Mouse (Mus musculus) forebrain, embryonic 16.5 days (tissue): ENCODE measurements at regions not wholly inside any gene's neighbourhood (a gene's known extent, or its start where the extent isn't known, plus 50 kb on each side); places are given as distances from the start of the nearest gene placed in this dataset.

Source experiments
- ATAC-seq: fragments of 200-750 bp; cut with Nextera tagmentation; 2 replicates; pipeline ENCODE4 v1.8.0; 2017; ENCODE audit warnings: mild to moderate bottlenecking, moderate library complexity
- H3K27ac ChIP-seq: fragments of 300-500 bp; sonication (generic); 2 replicates; pipeline ENCODE4 v1.5.1; 2014; ENCODE audit warnings: low read length, control low read depth
- H3K27me3 ChIP-seq: fragments of 300-500 bp; sonication (generic); replicated peaks from 2 replicates; pipeline ENCODE4 v1.6.1; 2014; ENCODE audit warnings: low read length; ENCODE audit not compliant: control insufficient read depth, insufficient read depth
- H3K36me3 ChIP-seq: fragments of 300-500 bp; sonication (generic); 2 replicates; pipeline ENCODE4 v1.6.1; 2014; ENCODE audit not compliant: control insufficient read depth, insufficient read depth
- H3K4me1 ChIP-seq: fragments of 300-500 bp; sonication (generic); replicated peaks from 2 replicates; pipeline ENCODE4 v1.6.1; 2014; ENCODE audit warnings: low read length; ENCODE audit not compliant: control insufficient read depth, insufficient read depth
- H3K4me2 ChIP-seq: fragments of 300-500 bp; sonication (generic); 2 replicates; pipeline ENCODE4 v1.6.1; 2014; ENCODE audit warnings: mild to moderate bottlenecking, low read length, control low read depth
- H3K4me3 ChIP-seq: fragments of 300-500 bp; sonication (generic); replicated peaks from 2 replicates; pipeline ENCODE4 v1.5.1; 2014; ENCODE audit warnings: mild to moderate bottlenecking, low read length, control low read depth
- H3K9ac ChIP-seq: fragments of 300-500 bp; sonication (generic); replicated peaks from 2 replicates; pipeline ENCODE4 v1.6.1; 2014; ENCODE audit warnings: low read depth, low read length, control low read depth
- H3K9me3 ChIP-seq: fragments of 300-500 bp; sonication (generic); 2 replicates; pipeline ENCODE4 v1.6.1; 2016; ENCODE audit warnings: low read length; ENCODE audit not compliant: control insufficient read depth
- WGBS: fragments of 180-500 bp; shearing (Covaris S2); extraction: QIAGEN DNeasy Blood & Tissue Kit; methylation state at CpG from one replicate; pipeline ENCODE4 v1.1.7; 2014; 5-methylcytosine and 5-hydroxymethylcytosine counted together

- peak overlapping the region; percentile 22 for H3K4me2 ChIP-seq
- ATAC-seq = peak; percentile 62
- H3K4me3 ChIP-seq = no peak overlapping the region
- H3K27ac ChIP-seq = no peak overlapping the region
- H3K4me1 ChIP-seq = peaks cover 6% of the 10 kb centered on the region; the same call in 1 of the 2 replicates
- H3K9ac ChIP-seq = 0 out of 2 replicates have a peak overlapping the region, but pooled peaks have one; percentile 14
- H3K27me3 ChIP-seq = no peaks in the 10 kb centered on the region
- WGBS = 26% methylated on average over 16 of the region's 16 CpGs
- no peaks in the 10 kb centered on the region for H3K9me3 ChIP-seq
- H3K36me3 ChIP-seq = no peaks in the 10 kb centered on the region
These were observed 110.4 kb downstream of the Sptssa start for GRCm38 (mm10) chr12:54545821-54546608.

GRCm38 (mm10) chr12:54538320-54538705 lies 118.1 kb downstream of the Sptssa start:
- Histone ChIP-seq H3K27ac (no peak overlapping the region), H3K9me3 (no peaks in the 10 kb centered on the region), H3K27me3 (no peaks in the 10 kb centered on the region), H3K36me3 (no peaks in the 10 kb centered on the region), H3K4me3 (no peak overlapping the region), H3K9ac (no peak overlapping the region), H3K4me2 (no peak overlapping the region), H3K4me1 (no peaks in the 10 kb centered on the region)
- no peak for ATAC-seq
- WGBS = 86% methylated on average over 4 of the region's 4 CpGs

GRCm38 (mm10) chr12:54537690-54538319 lies 118.6 kb downstream of the Sptssa start:
- no peaks in the 10 kb centered on the region for H3K4me1 ChIP-seq
- H3K36me3 ChIP-seq = no peaks in the 10 kb centered on the region
- no peak for ATAC-seq
- H3K9ac ChIP-seq = no peak overlapping the region
- H3K4me3 ChIP-seq = no peak overlapping the region
- H3K27me3 ChIP-seq = no peaks in the 10 kb centered on the region
- H3K4me2 ChIP-seq = no peak overlapping the region
- no peaks in the 10 kb centered on the region for H3K9me3 ChIP-seq
- H3K27ac ChIP-seq = no peak overlapping the region
- WGBS = 85% methylated on average over 7 of the region's 7 CpGs

DNA sequence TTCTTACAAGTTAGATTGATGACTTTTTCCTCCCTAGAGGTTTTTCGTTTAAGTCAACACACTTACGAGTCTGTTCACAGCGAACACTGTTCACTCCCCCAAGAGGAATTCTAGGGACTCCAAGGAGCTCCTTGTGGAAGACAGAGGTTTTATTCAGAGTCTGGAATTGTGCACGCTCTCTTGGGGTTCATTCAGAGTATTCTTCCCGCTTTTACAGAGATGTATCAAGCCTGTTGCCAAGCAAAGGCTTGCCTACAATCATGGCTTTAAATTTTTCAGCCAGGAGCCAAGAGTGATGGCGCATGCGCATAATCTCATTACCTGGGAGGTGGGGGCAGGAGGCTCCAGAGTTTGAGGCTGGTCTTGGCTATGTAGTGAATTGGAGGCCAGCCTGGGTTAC lies 119.4 kb downstream of the Sptssa start:
- Histone ChIP-seq H3K4me1 (no peaks in the 10 kb centered on the region), H3K36me3 (no peaks in the 10 kb centered on the region), H3K9me3 (no peaks in the 10 kb centered on the region), H3K4me2 (no peak overlapping the region), H3K4me3 (no peak overlapping the region), H3K9ac (no peak overlapping the region), H3K27me3 (no peaks in the 10 kb centered on the region), H3K27ac (no peak overlapping the region)
- 75% methylated on average over 7 of the region's 7 CpGs for WGBS
- ATAC-seq = no peak

DNA sequence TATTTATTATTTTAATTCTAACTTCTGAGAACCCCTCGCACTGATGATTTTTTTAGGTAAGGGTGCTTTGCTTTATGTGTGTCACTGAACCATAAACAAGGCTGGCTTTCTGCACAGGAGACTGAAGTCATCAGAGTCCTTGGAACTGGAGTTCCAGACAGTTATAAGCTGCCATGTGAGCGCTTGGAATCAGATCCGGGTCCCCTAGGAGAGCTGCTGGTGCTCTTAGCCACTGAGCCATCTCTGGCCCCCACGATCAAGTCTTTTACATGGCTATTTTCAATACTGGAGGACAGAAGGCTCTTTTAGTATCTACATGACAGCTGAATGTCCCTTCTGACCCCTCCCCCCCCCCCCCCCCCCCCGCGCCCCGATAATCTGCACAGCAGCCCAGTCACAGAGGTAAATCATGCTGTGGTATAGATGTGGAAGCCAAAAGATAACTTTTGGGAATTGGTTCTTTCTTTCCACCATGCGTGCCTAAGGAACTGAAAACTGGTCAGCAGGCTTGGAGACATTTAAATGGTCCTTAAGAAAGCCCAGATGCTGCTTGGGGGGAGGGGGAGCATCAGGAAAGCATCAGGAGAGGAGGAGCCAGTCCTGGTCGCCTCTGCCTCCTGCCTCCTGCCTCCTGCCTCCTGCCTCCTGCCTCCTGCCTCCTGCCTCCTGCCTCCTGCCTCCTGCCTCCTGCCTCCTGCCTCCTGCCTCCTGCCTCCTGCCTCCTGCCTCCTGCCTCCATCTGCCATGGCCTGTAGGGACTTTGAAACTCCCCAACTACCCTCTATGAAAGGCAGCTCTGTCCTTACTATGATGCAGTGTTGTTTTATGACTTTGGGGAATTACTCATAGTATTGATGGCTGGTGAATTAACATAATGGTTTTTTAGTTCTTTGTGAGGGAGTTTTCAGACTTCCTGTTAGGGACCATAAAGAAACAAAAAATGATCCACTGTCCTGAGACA lies 120.5 kb downstream of the Sptssa start:
- H3K4me3 ChIP-seq = no peak overlapping the region
- H3K27me3 ChIP-seq = no peaks in the 10 kb centered on the region
- 58% methylated on average over 6 of the region's 9 CpGs for WGBS
- H3K36me3 ChIP-seq = no peaks in the 10 kb centered on the region
- H3K27ac ChIP-seq = no peak overlapping the region
- no peak overlapping the region for H3K9ac ChIP-seq
- no peak for ATAC-seq
- H3K4me2 ChIP-seq = no peak overlapping the region
- no peaks in the 10 kb centered on the region for H3K4me1 ChIP-seq
- H3K9me3 ChIP-seq = no peaks in the 10 kb centered on the region

DNA sequence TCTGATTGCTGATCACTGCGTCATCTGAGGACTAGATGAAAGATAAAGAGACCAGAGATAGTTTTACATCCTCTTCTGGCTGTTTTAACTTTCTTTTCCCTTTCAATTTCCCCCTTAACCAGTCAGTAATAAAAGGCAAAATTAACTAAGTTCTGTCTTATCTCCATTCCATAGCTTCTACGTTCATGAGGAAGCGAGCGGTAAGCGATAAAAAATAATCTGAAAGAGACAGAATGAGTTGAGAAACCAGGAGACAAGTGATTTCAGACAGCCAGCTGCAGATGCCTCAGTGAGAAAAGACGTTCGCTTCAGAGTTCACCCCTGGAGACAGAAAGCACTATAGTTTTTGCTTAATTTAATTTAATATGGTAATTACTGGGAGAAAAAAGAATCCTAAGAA lies 121.5 kb downstream of the Sptssa start:
- no peak for ATAC-seq
- no peaks in the 10 kb centered on the region for H3K9me3 ChIP-seq
- no peak overlapping the region for H3K4me3 ChIP-seq
- no peaks in the 10 kb centered on the region for H3K4me1 ChIP-seq
- no peaks in the 10 kb centered on the region for H3K27me3 ChIP-seq
- no peak overlapping the region for H3K4me2 ChIP-seq
- no peak overlapping the region for H3K9ac ChIP-seq
- no peak overlapping the region for H3K27ac ChIP-seq
- WGBS = 61% methylated on average over 7 of the region's 7 CpGs
- H3K36me3 ChIP-seq = no peaks in the 10 kb centered on the region

DNA sequence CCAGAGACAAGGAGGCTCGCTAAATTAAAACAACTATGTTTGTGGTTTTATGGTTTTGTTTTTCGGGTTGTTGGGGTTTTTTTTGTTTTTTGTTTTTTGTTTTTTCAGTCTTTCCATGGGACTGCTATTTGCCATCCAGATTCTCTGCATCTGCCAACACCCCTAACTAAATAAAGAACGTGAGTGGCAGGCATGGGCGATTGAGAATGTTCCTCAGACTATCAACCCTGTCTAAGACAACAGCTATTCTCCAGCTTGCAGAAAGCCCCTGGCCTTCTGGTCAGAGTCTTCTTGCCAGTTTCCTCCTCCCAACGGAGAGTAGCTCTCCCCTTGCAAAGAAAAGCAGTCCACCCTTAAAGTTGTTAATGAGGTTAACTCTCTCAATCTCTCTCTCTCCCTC lies 123.2 kb downstream of the Sptssa start:
- WGBS = 45% methylated on average over 5 of the region's 5 CpGs
- H3K27me3 ChIP-seq = no peaks in the 10 kb centered on the region
- no peaks in the 10 kb centered on the region for H3K4me1 ChIP-seq
- no peak overlapping the region for H3K27ac ChIP-seq
- H3K4me2 ChIP-seq = no peak overlapping the region
- H3K9ac ChIP-seq = no peak overlapping the region
- H3K9me3 ChIP-seq = no peaks in the 10 kb centered on the region
- no peak for ATAC-seq
- H3K4me3 ChIP-seq = no peak overlapping the region
- no peaks in the 10 kb centered on the region for H3K36me3 ChIP-seq

- Histone ChIP-seq H3K27ac (no peak overlapping the region), H3K4me2 (no peak overlapping the region), H3K4me1 (no peaks in the 10 kb centered on the region), H3K9me3 (no peaks in the 10 kb centered on the region), H3K27me3 (no peaks in the 10 kb centered on the region), H3K9ac (no peak overlapping the region), H3K4me3 (no peak overlapping the region), H3K36me3 (no peaks in the 10 kb centered on the region)
- WGBS = 93% methylated on average over 8 of the region's 8 CpGs
- ATAC-seq = no peak
These were observed 124.3 kb downstream of the Sptssa start for GRCm38 (mm10) chr12:54532062-54532461.

DNA sequence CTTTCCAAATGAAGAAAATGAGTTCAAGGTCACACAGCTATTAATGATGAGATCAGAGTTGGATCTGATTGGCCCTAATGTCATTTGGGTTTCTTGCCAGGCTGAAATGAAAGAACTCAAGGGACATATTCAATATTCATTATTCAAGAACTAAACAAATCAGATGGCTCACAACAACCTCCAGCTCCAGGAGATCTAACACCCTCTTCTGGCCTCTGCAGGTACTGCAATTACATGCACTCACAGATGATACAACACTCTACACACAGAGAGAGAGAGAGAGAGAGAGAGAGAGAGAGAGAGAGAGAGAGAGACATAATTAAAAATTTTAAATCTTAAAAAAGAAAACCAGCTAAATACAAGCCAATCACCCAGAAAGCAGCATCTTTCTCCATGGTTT lies 128.3 kb downstream of the Sptssa start:
- Histone ChIP-seq H3K27ac (no peak overlapping the region), H3K4me2 (no peak overlapping the region), H3K27me3 (no peaks in the 10 kb centered on the region), H3K9me3 (no peaks in the 10 kb centered on the region), H3K4me1 (no peaks in the 10 kb centered on the region), H3K4me3 (no peak overlapping the region), H3K36me3 (no peaks in the 10 kb centered on the region), H3K9ac (no peak overlapping the region)
- no peak for ATAC-seq
